Mouse (Mus musculus) lung, postnatal 0 days (tissue): ENCODE results near the gene Drc1.

Experiments
- CTCF ChIP-seq: IDR thresholded peaks from 2 replicates; pipeline ENCODE4 v1.5.1; 2016; ENCODE audit warnings: antibody characterized with exemption, mild to moderate bottlenecking
- EP300 ChIP-seq: IDR thresholded peaks from 2 replicates; pipeline ENCODE4 v1.6.1; 2016; ENCODE audit warnings: antibody characterized with exemption, mild to moderate bottlenecking, control low read depth

DNA sequence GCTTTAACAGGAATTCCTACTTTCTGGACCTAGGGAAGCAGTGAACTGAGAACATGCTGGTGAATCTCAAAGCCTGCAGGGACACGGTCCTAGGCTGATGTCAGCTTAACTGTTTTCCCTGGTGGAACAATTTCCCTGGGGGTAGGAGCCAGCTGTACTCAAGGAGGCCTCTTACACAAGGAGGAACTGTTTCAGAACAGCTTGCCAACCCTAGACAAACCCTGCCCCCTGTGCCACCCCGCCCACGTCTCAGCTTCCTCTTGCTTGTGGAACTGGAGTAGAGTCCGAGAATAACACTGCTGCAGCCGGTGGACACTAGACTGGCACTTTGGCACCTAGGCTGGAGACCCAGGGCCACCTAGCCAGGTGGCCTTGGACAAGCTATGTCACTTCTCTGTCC lies 88.2 kb downstream of the Drc1 start:
- TF ChIP-seq CTCF (no peak), EP300 (no peak)
